Mouse (Mus musculus): ENCODE results near the gene Arhgap22.

DNA sequence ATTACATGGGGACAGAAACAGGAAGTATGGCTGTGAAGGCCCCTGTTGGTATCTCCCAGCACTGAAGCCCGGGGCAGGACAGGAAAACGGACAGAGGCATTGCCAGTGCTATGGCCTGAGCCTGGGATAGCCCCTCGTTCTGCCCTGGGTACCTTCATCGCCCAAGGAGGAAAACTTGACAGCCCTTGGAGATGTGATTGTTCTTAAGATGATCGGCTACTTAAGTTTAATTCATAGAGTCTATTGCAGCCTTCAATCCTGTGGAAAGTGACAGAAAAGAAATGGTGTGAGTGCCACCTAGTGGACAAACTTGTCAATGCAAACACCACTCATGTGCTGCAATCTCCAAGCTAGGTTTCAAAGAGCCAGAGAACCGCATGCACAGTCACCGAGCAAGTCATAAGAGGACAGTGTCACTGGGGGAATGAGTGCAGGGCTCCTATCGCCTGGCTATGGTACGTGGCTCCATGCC, 89.6 kb downstream of the Arhgap22 start:
- TF ChIP-seq ZC3H11A (IDR thresholded peaks at IDR 0.05; ENCODE audit: borderline replicate concordance, low read depth, low read length) = no peak; the same call in 1 of the 2 replicates
- no peak for TF ChIP-seq CHD2 (IDR thresholded peaks at IDR 0.05; ENCODE audit: low read depth, low read length)
